Mouse (Mus musculus) neutrophil, adult 59 days (primary cell): ENCODE data around the gene Abca8a. TPM values are rescaled to one million over a fixed set of nuclear protein-coding genes. Genes with fewer than 3 reads are reported as not detected.

Source experiments
- total RNA-seq, 2 experiments: library from RNA; stranded (reverse); gene quantifications; 1 replicate in 1 of 2; 2 replicates in 1 of 2; pipeline ENCODE4 v1.2.4; 2023

Abca8a gene
- total RNA-seq, result under 1 TPM in 1 of 2 experiments, not detected in 1; 0.66 TPM

DNA sequence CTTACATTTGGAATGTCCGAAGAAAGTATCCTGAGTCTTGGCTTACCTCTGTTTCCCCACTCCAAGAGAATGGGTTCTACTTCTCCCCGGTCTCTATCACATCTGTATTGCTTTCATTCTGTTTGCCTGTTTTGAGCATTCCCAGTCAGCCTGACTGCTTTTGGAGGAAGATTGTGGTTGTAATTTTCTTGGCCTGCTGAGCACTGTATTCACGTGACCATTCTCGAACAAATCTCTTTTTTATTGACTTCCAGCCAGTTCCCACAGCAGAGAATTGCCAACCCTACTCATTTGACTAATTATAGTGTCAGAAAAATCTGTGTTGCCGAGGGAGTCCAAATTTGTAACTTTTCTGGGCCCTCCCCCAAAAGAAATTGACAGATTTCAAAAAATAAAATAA is at the start of gene Abca8a:
TSS of gene Abca8a (minus strand) at position 121 of the 400 bp plus-strand sequence.

DNA sequence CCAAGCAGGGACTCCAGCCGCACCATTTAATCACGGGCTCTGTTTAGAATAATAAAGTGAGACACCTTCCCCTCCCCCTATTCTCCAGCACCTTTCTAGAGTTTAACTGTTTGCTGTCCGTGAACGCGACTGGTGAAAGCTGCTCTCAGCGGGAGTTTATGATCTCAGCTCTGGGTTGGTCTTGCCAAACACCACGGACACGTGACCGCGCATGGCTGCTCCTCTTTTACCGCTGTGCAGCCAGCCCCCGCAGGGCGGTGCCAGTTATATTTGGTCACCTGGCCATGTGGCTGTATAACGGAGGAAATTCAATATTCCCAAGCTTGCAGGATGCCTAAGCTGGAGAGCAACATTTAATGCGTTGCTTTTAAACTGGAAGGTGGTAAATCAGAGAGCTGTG is 100.2 kb downstream of the Abca8a start, which contains the start of gene Abca8b:
TSS of gene Abca8b (minus strand) at position 222 of the 400 bp plus-strand sequence.

Other genes with a start within 250 kb of the Abca8a start
- gene Abca8b, start 100.1 kb downstream of the Abca8a start, total RNA-seq, result under 1 TPM; 0.04 to 0.07 TPM
- gene Abca9, start 72.2 kb upstream of the Abca8a start, total RNA-seq, result 10 to 100 TPM; 17.5 to 29.3 TPM
- gene Abca6, start 155.8 kb upstream of the Abca8a start, total RNA-seq, result 1 to 10 TPM; 2.0 to 3.3 TPM
- under 1 TPM; 0.18 to 0.20 TPM for gene Abca5, start 241.7 kb upstream of the Abca8a start, total RNA-seq